Mouse (Mus musculus) mammary gland, adult 2 months (tissue): ENCODE results near the gene Rpl34. TPM values are rescaled to one million over a fixed set of nuclear protein-coding genes. Genes with fewer than 3 reads are reported as not detected.

Source experiments
- polyA plus RNA-seq: library from polyadenylated mRNA; depleted of rRNA; stranded (reverse); fragments of >200 nt; gene quantifications from 2 replicates; pipeline ENCODE4 v1.2.3, GENCODE M21; 2012; ENCODE audit warnings: low replicate concordance; rRNA removed

Gene Rpl34
- polyA plus RNA-seq = 1,070 and 1,506 TPM in 2 replicates

DNA sequence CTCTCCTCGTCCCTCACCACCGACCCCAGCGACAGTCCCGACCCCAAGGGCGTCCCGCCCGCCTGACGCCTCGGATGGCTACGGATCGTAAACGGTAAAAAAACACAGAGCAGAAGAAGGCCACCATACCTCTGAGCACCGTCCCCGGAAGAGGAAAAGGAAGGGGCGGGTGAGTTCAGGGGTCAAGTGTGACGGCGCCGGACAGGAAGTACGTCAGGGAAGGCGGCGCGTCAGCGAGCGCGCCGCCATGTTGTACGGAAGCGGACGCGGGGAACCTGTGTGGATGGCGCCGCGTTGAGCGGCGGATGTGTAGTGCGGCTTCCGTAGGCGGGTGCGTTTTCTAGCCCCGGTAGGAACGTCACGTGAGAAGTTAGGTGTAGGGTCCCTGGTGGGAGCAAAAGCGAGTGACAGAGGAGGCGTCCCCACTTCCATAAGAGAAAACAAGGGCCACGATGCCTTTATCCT lies at the start of gene Rpl34:
Rpl34 (minus strand) TSS at position 210 of the 465 bp plus-strand sequence.

DNA sequence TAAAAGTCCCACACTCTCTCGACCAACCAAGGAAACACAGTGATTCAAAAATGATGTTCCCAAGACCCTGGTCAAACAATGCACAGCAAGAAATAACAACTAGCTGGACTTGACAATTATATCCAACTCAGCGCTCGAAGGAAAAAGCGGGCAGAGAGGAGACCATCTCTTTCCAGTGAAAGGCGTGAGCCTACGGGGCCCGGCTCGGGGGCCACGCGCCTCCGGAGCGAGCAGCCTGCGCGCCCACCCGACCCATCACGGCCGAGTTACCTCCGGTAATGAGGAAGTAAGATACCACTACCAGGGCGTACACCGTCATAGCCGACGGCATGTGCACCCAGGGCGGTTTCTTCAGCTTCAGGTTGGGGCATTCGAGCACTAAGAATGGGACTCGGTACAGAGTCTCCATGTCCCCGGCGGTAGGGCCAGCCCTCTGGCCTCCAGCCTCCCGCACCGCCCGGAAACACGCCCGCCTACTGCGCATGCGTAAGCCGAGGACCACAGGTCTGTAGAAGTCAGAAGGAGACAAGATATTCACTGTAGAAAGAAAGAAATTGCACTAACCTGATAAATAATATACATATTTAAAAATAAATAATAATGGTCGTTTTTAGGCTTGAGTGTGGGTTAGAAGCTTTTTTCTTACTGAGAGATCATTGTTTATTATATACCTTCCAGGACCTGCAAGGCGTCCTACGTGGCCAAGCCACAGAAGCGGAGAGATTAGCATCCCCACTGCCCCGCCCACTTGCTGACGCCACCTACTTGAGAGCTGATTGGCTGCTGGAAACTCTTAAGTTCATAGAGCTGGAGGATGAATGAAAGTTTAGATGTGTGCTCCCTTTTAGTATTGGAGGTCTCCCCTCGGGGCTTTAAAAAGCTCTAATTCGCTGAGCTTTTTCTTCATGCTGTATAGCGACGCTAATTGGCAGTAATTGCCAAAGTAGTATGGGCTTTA lies 21.0 kb downstream of the Rpl34 start, which contains the start of gene Ostc:
Ostc (minus strand) TSS at position 478 of the 958 bp plus-strand sequence.

Other genes with a start within 250 kb of the Rpl34 start
- 0.11 TPM in 1 of 2 replicates, not detected in the other for gene Etnppl, start 113.0 kb downstream of the Rpl34 start, polyA plus RNA-seq
- 25.2 and 50.9 TPM in 2 replicates for gene Ostc, start 21.0 kb downstream of the Rpl34 start, polyA plus RNA-seq